Mouse (Mus musculus) forebrain, postnatal 0 days (tissue): ENCODE data around the gene Tgds. TPM values are rescaled to one million over a fixed set of nuclear protein-coding genes. Genes with fewer than 3 reads are reported as not detected.
"Not testable (repeated sequence)": the region's sequence is repeated elsewhere in the genome, so short reads cannot be mapped to it uniquely, and the experiment has no call there.

Experiments used
- ATAC-seq: fragments of 200-750 bp; cut with Nextera tagmentation; 2 replicates; pipeline ENCODE4 v1.8.0; 2017; ENCODE audit warnings: mild to moderate bottlenecking, moderate library complexity
- DNase-seq: peaks from one replicate; pipeline ENCODE4 v3.0.0-alpha.2; 2015
- H3K27ac ChIP-seq: fragments of 300-500 bp; sonication (generic); 2 replicates; pipeline ENCODE4 v1.5.1; 2014; ENCODE audit warnings: low read depth, mild to moderate bottlenecking, antibody characterized with exemption, low read length, moderate library complexity, mixed read lengths
- H3K27me3 ChIP-seq: fragments of 300-500 bp; sonication (generic); 2 replicates; pipeline ENCODE4 v1.6.1; 2014; ENCODE audit warnings: mild to moderate bottlenecking, low read length, mixed read lengths; ENCODE audit not compliant: insufficient read depth
- H3K36me3 ChIP-seq: fragments of 300-500 bp; sonication (generic); 2 replicates; pipeline ENCODE4 v1.6.1; 2014; ENCODE audit warnings: mild to moderate bottlenecking, moderate library complexity; ENCODE audit not compliant: insufficient read depth
- H3K4me1 ChIP-seq: fragments of 300-500 bp; sonication (generic); 2 replicates; pipeline ENCODE4 v1.6.1; 2014; ENCODE audit warnings: antibody characterized with exemption; ENCODE audit not compliant: insufficient read depth
- H3K4me2 ChIP-seq: fragments of 300-500 bp; sonication (generic); 2 replicates; pipeline ENCODE4 v1.6.1; 2014; ENCODE audit warnings: low read depth, mild to moderate bottlenecking, moderate library complexity
- H3K4me3 ChIP-seq: fragments of 300-500 bp; sonication (generic); 2 replicates; pipeline ENCODE4 v1.5.1; 2014; ENCODE audit warnings: low read depth, low read length, mixed read lengths
- H3K9ac ChIP-seq: fragments of 300-500 bp; sonication (generic); 2 replicates; pipeline ENCODE4 v1.6.1; 2014; ENCODE audit warnings: mild to moderate bottlenecking
- H3K9me3 ChIP-seq: fragments of 300-500 bp; sonication (generic); 2 replicates; pipeline ENCODE4 v1.6.1; 2016; ENCODE audit warnings: low read length
- CTCF ChIP-seq: sonication (generic); IDR thresholded peaks from 2 replicates; pipeline ENCODE4 v1.5.1; 2016; ENCODE audit warnings: antibody characterized with exemption, control low read depth, low read depth
- WGBS: fragments of 180-500 bp; shearing (Covaris S2); extraction: QIAGEN DNeasy Blood & Tissue Kit; methylation state at CpG from one replicate; pipeline ENCODE4 v1.1.7; 2014; 5-methylcytosine and 5-hydroxymethylcytosine counted together
- polyA plus RNA-seq: library from polyadenylated mRNA; unstranded; fragments of >200 nt; fragmentation: Nextera tagmentation; extraction: Ambion mirVana; gene quantifications from 2 replicates; pipeline ENCODE4 v1.2.1, GENCODE M21; 2015
- total RNA-seq: library from RNA; depleted of rRNA; stranded (reverse); fragments of >200 nt; gene quantifications from 2 replicates; pipeline ENCODE4 v1.2.3, GENCODE M21; 2014

The Tgds gene
- total and polyA plus RNA-seq, 2 experiments from 2014 or later = 8.4 to 8.9 TPM

- peaks cover 17% of the 10 kb centered on the region for H3K36me3 ChIP-seq
- peak within 1 kb of the TSS; percentile 76 for H3K4me3 ChIP-seq
- peaks cover 10% of the 10 kb centered on the region for H3K4me1 ChIP-seq
- peak within 1 kb of the TSS; percentile 73 for H3K9ac ChIP-seq
- 4% methylated on average over 73 of the region's 77 CpGs for WGBS
- H3K9me3 ChIP-seq = no peaks in the 10 kb centered on the region
- no peak for TF ChIP-seq CTCF
- DNase-seq (peak; percentile 98), ATAC-seq (peak; percentile 98)
- H3K4me2 ChIP-seq = peak within 1 kb of the TSS; percentile 64
- no peaks in the 10 kb centered on the region for H3K27me3 ChIP-seq
- H3K27ac ChIP-seq = peak within 1 kb of the TSS; percentile 70
Observed at GRCm38 (mm10) chr14:118136744-118137452, 4.3 kb upstream of the Tgds start, which contains the start of gene Gpr180. TSS of gene Gpr180 (plus strand) at chr14:118137158.

- 12% methylated on average over 21 of the region's 21 CpGs for WGBS
- DNase-seq (peak; percentile 17), ATAC-seq (peak; percentile 14)
- Histone ChIP-seq H3K27me3 (no peaks in the 10 kb centered on the region), H3K36me3 (peaks cover 14% of the 10 kb centered on the region; the same call in 1 of the 2 replicates), H3K9me3 (no peaks in the 10 kb centered on the region), H3K9ac (peak overlapping the region; percentile 91), H3K4me2 (peak overlapping the region; percentile 88), H3K4me3 (peak overlapping the region; percentile 80), H3K4me1 (peaks cover 10% of the 10 kb centered on the region), H3K27ac (peak overlapping the region; percentile 78)
- no peak for TF ChIP-seq CTCF
Observed at GRCm38 (mm10) chr14:118131931-118132641, 469 bp downstream of the Tgds start.

GRCm38 (mm10) chr14:118131472-118131871 lies 1.1 kb downstream of the Tgds start:
- ATAC-seq (no peak), DNase-seq (no peak)
- Histone ChIP-seq H3K4me3 (peak overlapping the region; percentile 80), H3K36me3 (peaks cover 19% of the 10 kb centered on the region; the same call in 1 of the 2 replicates), H3K27ac (no peak overlapping the region), H3K9ac (peak overlapping the region; percentile 91; the same call in 1 of the 2 replicates), H3K4me2 (peak overlapping the region; percentile 88), H3K4me1 (peaks cover 10% of the 10 kb centered on the region), H3K27me3 (no peaks in the 10 kb centered on the region), H3K9me3 (no peaks in the 10 kb centered on the region)
- WGBS = 82% methylated on average over 7 of the region's 7 CpGs
- no peak for TF ChIP-seq CTCF

- H3K27ac ChIP-seq = no peak overlapping the region
- H3K4me2 ChIP-seq = no peak overlapping the region
- DNase-seq = no peak
- TF ChIP-seq CTCF = no peak
- H3K36me3 ChIP-seq = peaks cover 42% of the 10 kb centered on the region
- 87% methylated on average over 5 of the region's 5 CpGs for WGBS
- no peaks in the 10 kb centered on the region for H3K27me3 ChIP-seq
- H3K4me1 ChIP-seq = 0 out of 2 replicates have a peak, but pooled peaks cover under 1% of the 10 kb centered on the region
- no peaks in the 10 kb centered on the region for H3K9me3 ChIP-seq
- no peak for ATAC-seq
- no peak overlapping the region for H3K9ac ChIP-seq
- H3K4me3 ChIP-seq = no peak overlapping the region
Observed at GRCm38 (mm10) chr14:118126301-118126700, 6.3 kb downstream of the Tgds start.

- no peak for ATAC-seq
- peaks cover 52% of the 10 kb centered on the region for H3K36me3 ChIP-seq
- TF ChIP-seq CTCF = no peak
- H3K4me1 ChIP-seq = no peaks in the 10 kb centered on the region
- WGBS = 86% methylated on average over 4 of the region's 4 CpGs
- no peak overlapping the region for H3K9ac ChIP-seq
- no peak overlapping the region for H3K4me3 ChIP-seq
- no peaks in the 10 kb centered on the region for H3K9me3 ChIP-seq
- DNase-seq = no peak
- H3K27ac ChIP-seq = no peak overlapping the region
- H3K27me3 ChIP-seq = no peaks in the 10 kb centered on the region
- no peak overlapping the region for H3K4me2 ChIP-seq
Observed at GRCm38 (mm10) chr14:118124771-118125170, 7.8 kb downstream of the Tgds start.

- H3K36me3 ChIP-seq = peaks cover 58% of the 10 kb centered on the region
- no peaks in the 10 kb centered on the region for H3K9me3 ChIP-seq
- 90% methylated on average over 5 of the region's 5 CpGs for WGBS
- DNase-seq (no peak), ATAC-seq (no peak)
- TF ChIP-seq CTCF = no peak
- H3K4me2 ChIP-seq = no peak overlapping the region
- no peaks in the 10 kb centered on the region for H3K4me1 ChIP-seq
- no peaks in the 10 kb centered on the region for H3K27me3 ChIP-seq
- no peak overlapping the region for H3K9ac ChIP-seq
- H3K4me3 ChIP-seq = no peak overlapping the region
- no peak overlapping the region for H3K27ac ChIP-seq
Observed at GRCm38 (mm10) chr14:118124129-118124528, 8.4 kb downstream of the Tgds start.

- no peak for DNase-seq
- no peak overlapping the region for H3K9ac ChIP-seq
- H3K27me3 ChIP-seq = no peaks in the 10 kb centered on the region
- TF ChIP-seq CTCF = no peak
- H3K9me3 ChIP-seq = no peaks in the 10 kb centered on the region
- no peak overlapping the region for H3K4me2 ChIP-seq
- no peak overlapping the region for H3K4me3 ChIP-seq
- H3K27ac ChIP-seq = no peak overlapping the region
- no peaks in the 10 kb centered on the region for H3K4me1 ChIP-seq
- ATAC-seq = no peak
- peaks cover 54% of the 10 kb centered on the region for H3K36me3 ChIP-seq
- WGBS = 96% methylated on average over 6 of the region's 6 CpGs
Observed at GRCm38 (mm10) chr14:118113116-118113515, 19.4 kb downstream of the Tgds start.

- 98% methylated on average over 2 of the region's 2 CpGs for WGBS
Observed at GRCm38 (mm10) chr14:118107479-118107878, 25.1 kb downstream of the Tgds start.

More at GRCm38 (mm10) chr14:118107479-118107878, 25.1 kb downstream of the Tgds start:
- H3K4me2 ChIP-seq, DNase-seq, H3K9me3 ChIP-seq, ATAC-seq, H3K4me3 ChIP-seq, H3K27ac ChIP-seq, H3K4me1 ChIP-seq, H3K27me3 ChIP-seq, H3K9ac ChIP-seq: not testable (repeated sequence)
- peaks cover 13% of the 10 kb centered on the region for H3K36me3 ChIP-seq
